Mouse (Mus musculus) intestine, embryonic 14.5 days (tissue): ENCODE measurements at regions not wholly inside any gene's neighbourhood (a gene's known extent, or its start where the extent isn't known, plus 50 kb on each side); places are given as distances from the start of the nearest gene placed in this dataset.

Source experiments
- ATAC-seq: fragments of 200-750 bp; cut with Nextera tagmentation; replicated peaks from 2 replicates; pipeline ENCODE4 v1.8.0; 2017; ENCODE audit warnings: low read depth, moderate number of reproducible peaks, moderate TSS enrichment, moderate library complexity; ENCODE audit not compliant: low FRiP score, low TSS enrichment
- DNase-seq: peaks from one replicate; pipeline ENCODE4 v3.0.0-alpha.2; 2018; ENCODE audit warnings: low spot score
- H3K27ac ChIP-seq: fragments of 300-500 bp; sonication (generic); 2 replicates; pipeline ENCODE4 v1.5.1; 2014; ENCODE audit warnings: low read depth, mild to moderate bottlenecking, control low read depth
- H3K27me3 ChIP-seq: fragments of 300-500 bp; sonication (generic); replicated peaks from 2 replicates; pipeline ENCODE4 v1.6.1; 2014; ENCODE audit warnings: low read length, control low read depth; ENCODE audit not compliant: control insufficient read depth, insufficient read depth
- H3K36me3 ChIP-seq: fragments of 300-500 bp; sonication (generic); 2 replicates; pipeline ENCODE4 v1.6.1; 2014; ENCODE audit warnings: low read length, control low read depth; ENCODE audit not compliant: control insufficient read depth, insufficient read depth
- H3K4me1 ChIP-seq: fragments of 300-500 bp; sonication (generic); replicated peaks from 2 replicates; pipeline ENCODE4 v1.6.1; 2014; ENCODE audit warnings: low read length, control low read depth, mixed read lengths; ENCODE audit not compliant: control insufficient read depth, insufficient read depth
- H3K4me2 ChIP-seq: fragments of 300-500 bp; sonication (generic); 2 replicates; pipeline ENCODE4 v1.6.1; 2014; ENCODE audit warnings: low read length
- H3K4me3 ChIP-seq: fragments of 300-500 bp; sonication (generic); 2 replicates; pipeline ENCODE4 v1.5.1; 2014; ENCODE audit warnings: low read depth, low read length, control low read depth, mixed read lengths
- H3K9ac ChIP-seq: fragments of 300-500 bp; sonication (generic); 2 replicates; pipeline ENCODE4 v1.6.1; 2014; ENCODE audit warnings: mild to moderate bottlenecking, low read length
- H3K9me3 ChIP-seq: fragments of 300-500 bp; sonication (generic); 2 replicates; pipeline ENCODE4 v1.6.1; 2016; ENCODE audit warnings: low read length, control low read depth; ENCODE audit not compliant: control insufficient read depth

GRCm38 (mm10) chr10:100282471-100282870 lies 53.0 kb upstream of the Gm4301 start:
- DNase-seq (no peak), ATAC-seq (no peak)
- Histone ChIP-seq H3K9me3 (no peaks in the 10 kb centered on the region), H3K4me3 (no peak overlapping the region), H3K9ac (no peak overlapping the region), H3K4me1 (no peaks in the 10 kb centered on the region), H3K27me3 (no peaks in the 10 kb centered on the region), H3K27ac (no peak overlapping the region), H3K4me2 (no peak overlapping the region), H3K36me3 (no peaks in the 10 kb centered on the region)
